Mouse (Mus musculus): ENCODE results near the gene Gm10447.
"Not testable (repeated sequence)": the region's sequence is repeated elsewhere in the genome, so short reads cannot be mapped to it uniquely, and the experiment has no call there.

DNA sequence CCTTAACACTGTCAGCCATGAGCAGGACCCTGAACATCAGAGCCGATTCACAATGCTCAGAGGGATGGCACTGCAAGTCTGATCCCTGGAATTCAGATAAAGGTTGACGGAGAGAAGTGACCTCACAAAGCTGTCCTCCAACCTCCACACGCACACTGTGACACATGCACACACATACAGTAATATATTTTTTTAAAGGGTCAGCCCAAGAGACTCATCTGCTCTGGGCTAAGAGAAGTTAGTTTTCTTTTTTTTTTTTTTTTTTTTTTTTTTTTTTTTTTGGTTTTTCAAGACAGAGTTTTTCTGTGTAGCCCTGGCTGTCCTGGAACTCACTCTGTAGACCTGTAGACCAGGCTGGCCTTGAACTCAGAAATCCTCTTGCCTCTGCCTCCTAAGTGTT, 30.0 kb downstream of the Gm10447 start:
- not testable (repeated sequence) for TF ChIP-seq CTCF (IDR thresholded peaks at IDR 0.05; ENCODE audit: control insufficient read depth, insufficient read depth, insufficient read length); USF1 (IDR thresholded peaks at IDR 0.05; ENCODE audit: low read depth); CEBPB (IDR thresholded peaks at IDR 0.05; ENCODE audit: low read depth); MAX (IDR thresholded peaks at IDR 0.05); MYOG (IDR thresholded peaks at IDR 0.05; ENCODE audit: control insufficient read depth, extremely low read depth, insufficient read length)
